Mouse (Mus musculus) central nervous system, embryonic 14 days (tissue): ENCODE results near the gene Zfand4. TPM values are rescaled to one million over a fixed set of nuclear protein-coding genes. Genes with fewer than 3 reads are reported as not detected.

Source experiments
- polyA plus RNA-seq: library from polyadenylated mRNA; depleted of rRNA; stranded (reverse); fragments of >200 nt; gene quantifications from 2 replicates; pipeline ENCODE4 v1.2.3, GENCODE M21; 2012; rRNA removed

The Zfand4 gene
- 6.1 and 7.0 TPM in 2 replicates for polyA plus RNA-seq

GRCm38 (mm10) chr6:116264018-116264651 lies at the start of gene Zfand4:
TSS of gene Zfand4 (plus strand) at chr6:116264222.

GRCm38 (mm10) chr6:116337835-116338501 lies 73.9 kb downstream of the Zfand4 start, which contains the start of gene March8:
TSS of gene March8 (plus strand) at chr6:116338024.

Other genes starting within 250 kb of the Zfand4 start
- 41.5 and 46.1 TPM in 2 replicates for gene Tmcc1, start 70.7 kb upstream of the Zfand4 start, polyA plus RNA-seq
- 109 and 111 TPM in 2 replicates for gene Washc2, start 56.2 kb upstream of the Zfand4 start, polyA plus RNA-seq
- gene March8, start 73.8 kb downstream of the Zfand4 start, polyA plus RNA-seq, result 129 and 134 TPM in 2 replicates
- 0.21 and 0.50 TPM in 2 replicates for gene Alox5, start 197.0 kb downstream of the Zfand4 start, polyA plus RNA-seq
- gene Olfr211, start 224.9 kb downstream of the Zfand4 start, polyA plus RNA-seq, result not detected in 2 replicates
- gene Olfr212, start 242.3 kb downstream of the Zfand4 start, polyA plus RNA-seq, result 0.02 TPM in 1 of 2 replicates, not detected in the other